ENCODE assay signal across 11 mouse cellular contexts in genomic region chr8:113851655-113852054, GRCm38 (mm10). TPM values are rescaled to one million over a fixed set of nuclear protein-coding genes. Genes with fewer than 3 reads are reported as not detected.
DNase-seq lines count a peak whose midpoint lies in the region; ATAC-seq and TF ChIP-seq lines count a peak whose summit lies in the region.
"Had no signal": no experiment of that assay in that cellular context is flagged by ENCODE, and none has a peak within 500 bp of the region (broad histone marks: within the 10 kb centered on the region; RNA-seq: fewer than 3 reads in every experiment).

No protein-coding gene starts in this region.

- no peak for ATAC-seq in hindbrain, postnatal 0 days
- no peak for ATAC-seq in hindbrain, embryonic 16.5 days

- H3K4me3 ChIP-seq in hindbrain, postnatal 0 days (ENCODE audit: low read length), result no peak overlapping the region
- H3K4me3 ChIP-seq in hindbrain, embryonic 16.5 days (ENCODE audit: low read length), result no peak overlapping the region
- no peak overlapping the region for H3K4me3 ChIP-seq in testis, adult 2 months (ENCODE audit: control insufficient read depth, low read depth, low read length)

- 43% methylated on average over 4 of the region's 4 CpGs for WGBS in hindbrain, postnatal 0 days
- WGBS in hindbrain, embryonic 16.5 days, result 45% methylated on average over 4 of the region's 4 CpGs

- 0 out of 2 replicates have a peak, but pooled peaks cover 4% of the 10 kb centered on the region for H3K4me1 ChIP-seq in hindbrain, postnatal 0 days (ENCODE audit: insufficient read depth, low read length)
- H3K4me1 ChIP-seq in hindbrain, embryonic 16.5 days (ENCODE audit: control insufficient read depth, insufficient read depth, low read depth, low read length), result peaks cover 5% of the 10 kb centered on the region; the same call in 1 of the 2 replicates
- H3K4me1 ChIP-seq in testis, adult 2 months (ENCODE audit: control insufficient read depth, insufficient read depth, low read length), result peaks cover 5% of the 10 kb centered on the region

- no peak overlapping the region for H3K9ac ChIP-seq in hindbrain, postnatal 0 days (replicated peaks; ENCODE audit: low read length)
- H3K9ac ChIP-seq in hindbrain, embryonic 16.5 days (ENCODE audit: low read depth, low read length), result no peak overlapping the region

- no peaks in the 10 kb centered on the region for H3K36me3 ChIP-seq in hindbrain, postnatal 0 days (ENCODE audit: insufficient read depth, low read length)
- H3K36me3 ChIP-seq in hindbrain, embryonic 16.5 days (ENCODE audit: control insufficient read depth, insufficient read depth, low read length), result no peaks in the 10 kb centered on the region
- no peaks in the 10 kb centered on the region for H3K36me3 ChIP-seq in testis, adult 2 months (ENCODE audit: control insufficient read depth, insufficient read depth, low read length)

- peak; percentile 27 for DNase-seq in hindbrain, postnatal 0 days (ENCODE audit: low spot score)
- no peak for DNase-seq in testis, postnatal 10 days (ENCODE audit: low spot score)
- peak; percentile 39 for DNase-seq in brain, adult 2 months (ENCODE audit: low read depth, low spot score)
- DNase-seq in adrenal gland, adult 18-20 months (ENCODE audit: low spot score in 2 of 2), result no peak
- no peak for DNase-seq in MN1 (ENCODE audit: low spot score)
- DNase-seq: heart, postnatal 4 days; kidney, postnatal 10 days; lung, postnatal 36 days; thymus, adult 18-20 months had no signal

- H3K4me2 ChIP-seq in hindbrain, postnatal 0 days (ENCODE audit: low read depth, low read length), result no peak overlapping the region
- no peak overlapping the region for H3K4me2 ChIP-seq in hindbrain, embryonic 16.5 days (ENCODE audit: low read length)

- H3K27me3 ChIP-seq in hindbrain, postnatal 0 days (ENCODE audit: insufficient read depth, low read length), result 0 out of 2 replicates have a peak, but pooled peaks cover 3% of the 10 kb centered on the region
- H3K27me3 ChIP-seq in hindbrain, embryonic 16.5 days (replicated peaks; ENCODE audit: control insufficient read depth, insufficient read depth, low read length), result no peaks in the 10 kb centered on the region
- no peaks in the 10 kb centered on the region for H3K27me3 ChIP-seq in testis, adult 2 months (ENCODE audit: control insufficient read depth, insufficient read depth, low read length)

- no peak for TF ChIP-seq POLR2A in testis, adult 2 months (IDR thresholded peaks at IDR 0.05; ENCODE audit: control insufficient read depth, low read depth, low read length)

- H3K27ac ChIP-seq in hindbrain, postnatal 0 days, result no peak overlapping the region
- H3K27ac ChIP-seq in hindbrain, embryonic 16.5 days (ENCODE audit: low read depth, low read length), result no peak overlapping the region
- H3K27ac ChIP-seq in testis, adult 2 months (ENCODE audit: control insufficient read depth, insufficient read depth, low read depth, low read length), result no peak overlapping the region

- peak; percentile 69 for TF ChIP-seq CTCF in hindbrain, postnatal 0 days (IDR thresholded peaks at IDR 0.05; ENCODE audit: low read depth)
- TF ChIP-seq CTCF in testis, adult 2 months (IDR thresholded peaks at IDR 0.05; ENCODE audit: control insufficient read depth, insufficient read depth, insufficient replicate concordance, low read depth, low read length), result 0 out of 2 replicates have a peak, but pooled peaks have one; percentile 8

- no peaks in the 10 kb centered on the region for H3K9me3 ChIP-seq in hindbrain, postnatal 0 days (ENCODE audit: low read length)
- H3K9me3 ChIP-seq in hindbrain, embryonic 16.5 days (ENCODE audit: control insufficient read depth, low read length), result peaks cover 6% of the 10 kb centered on the region

RNA-seq across cellular contexts. Expression of gene Adamts18, which starts 3.1 kb away (rescaled TPM):
- 4.6 and 6.2 TPM in 2 replicates for total RNA-seq in hindbrain, postnatal 0 days (2014; rRNA removed)
- 4.0 and 5.0 TPM in 2 replicates for polyA plus RNA-seq in hindbrain, postnatal 0 days (2015; fragmentation: Nextera tagmentation; extraction: Ambion mirVana)
- polyA plus RNA-seq in hindbrain, embryonic 16.5 days (2015; fragmentation: Nextera tagmentation; extraction: Ambion mirVana), result 2.9 and 3.5 TPM in 2 replicates
- polyA plus RNA-seq in testis, adult 2 months (2012; rRNA removed), result 0.11 and 0.32 TPM in 2 replicates
- not detected for total RNA-seq in adrenal gland, adult 18-20 months (2021)

Comparison
In these comparisons a context has a peak if more than half of its experiments do, and no peak if none do; other contexts are left out.
1. DNase-seq: peak in hindbrain, postnatal 0 days (single experiment) and brain, adult 2 months (single experiment); none in testis, postnatal 10 days (single experiment), adrenal gland, adult 18-20 months (0 of 2) and MN1 (single experiment).